Comparison of ENCODE assay signal across 10 mouse cellular contexts in genomic region chr9:43934012-43934690, GRCm38 (mm10).
DNase-seq lines count a peak whose midpoint lies in the region; ATAC-seq and TF ChIP-seq lines count a peak whose summit lies in the region.
"Had no signal": no experiment of that assay in that cellular context is flagged by ENCODE, and none has a peak within 500 bp of the region (broad histone marks: within the 10 kb centered on the region; RNA-seq: fewer than 3 reads in every experiment).

No protein-coding gene starts in this region.

- peak overlapping the region; percentile 69 for H3K27ac ChIP-seq in forebrain, embryonic 12.5 days
- H3K27ac ChIP-seq in hindbrain, postnatal 0 days: no peak overlapping the region
- H3K27ac ChIP-seq: heart, embryonic 10.5 days had no signal

- WGBS in forebrain, embryonic 12.5 days: 19% methylated on average over 18 of the region's 18 CpGs
- 14% methylated on average over 18 of the region's 18 CpGs for WGBS in hindbrain, postnatal 0 days

- peak overlapping the region; percentile 19 for H3K4me2 ChIP-seq in forebrain, embryonic 12.5 days
- no peak overlapping the region for H3K4me2 ChIP-seq in hindbrain, postnatal 0 days (ENCODE audit: low read depth, low read length)

- DNase-seq in embryo, embryonic 9.5 days (ENCODE audit: extremely low spot score): peak; percentile 20
- DNase-seq in hindbrain, postnatal 0 days (ENCODE audit: low spot score): peak; percentile 68
- DNase-seq in neural tube, embryonic 10.5 days (ENCODE audit: extremely low spot score, low spot score): peak; percentile 37
- no peak for DNase-seq in adrenal gland, postnatal 25 days
- no peak for DNase-seq in left cerebral cortex, postnatal 36 days (ENCODE audit: low spot score in 2 of 2)
- no peak for DNase-seq in adrenal gland, postnatal 14 days
- DNase-seq: right cerebral cortex, postnatal 4 days had no signal

- no peaks in the 10 kb centered on the region for H3K36me3 ChIP-seq in forebrain, embryonic 12.5 days (replicated peaks)
- H3K36me3 ChIP-seq in hindbrain, postnatal 0 days (ENCODE audit: insufficient read depth, low read length): no peaks in the 10 kb centered on the region
- H3K36me3 ChIP-seq: heart, embryonic 10.5 days had no signal

- no peak for TF ChIP-seq CTCF in hindbrain, postnatal 0 days (IDR thresholded peaks at IDR 0.05; ENCODE audit: low read depth)

- no peak overlapping the region for H3K9ac ChIP-seq in forebrain, embryonic 12.5 days
- H3K9ac ChIP-seq in hindbrain, postnatal 0 days (replicated peaks; ENCODE audit: low read length): no peak overlapping the region

- peak; percentile 59 for ATAC-seq in forebrain, embryonic 12.5 days (ENCODE audit: low FRiP score)
- ATAC-seq in hindbrain, postnatal 0 days: peak; percentile 55
- no peak for ATAC-seq in activated CD4-positive, CD25-positive, alpha-beta regulatory T cell, adult 4 months

- no peak overlapping the region for H3K4me3 ChIP-seq in forebrain, embryonic 12.5 days (replicated peaks)
- no peak overlapping the region for H3K4me3 ChIP-seq in hindbrain, postnatal 0 days (ENCODE audit: low read length)
- H3K4me3 ChIP-seq: heart, embryonic 10.5 days had no signal

- peaks cover 51% of the 10 kb centered on the region for H3K4me1 ChIP-seq in forebrain, embryonic 12.5 days
- peaks cover 13% of the 10 kb centered on the region for H3K4me1 ChIP-seq in hindbrain, postnatal 0 days (ENCODE audit: insufficient read depth, low read length)
- H3K4me1 ChIP-seq: heart, embryonic 10.5 days had no signal

- H3K27me3 ChIP-seq in forebrain, embryonic 12.5 days: peaks cover 66% of the 10 kb centered on the region
- H3K27me3 ChIP-seq in hindbrain, postnatal 0 days (ENCODE audit: insufficient read depth, low read length): peaks cover 12% of the 10 kb centered on the region; the same call in 1 of the 2 replicates

- H3K9me3 ChIP-seq in forebrain, embryonic 12.5 days: no peaks in the 10 kb centered on the region
- no peaks in the 10 kb centered on the region for H3K9me3 ChIP-seq in hindbrain, postnatal 0 days (ENCODE audit: low read length)
- H3K9me3 ChIP-seq: heart, embryonic 10.5 days had no signal

- intact Hi-C loops in left cerebral cortex, postnatal 36 days (cut with DNase I): no loop called here

Comparison
In these comparisons a context has a peak if more than half of its experiments do, and no peak if none do; other contexts are left out.
1. DNase-seq: peak in embryo, embryonic 9.5 days (single experiment), hindbrain, postnatal 0 days (single experiment) and neural tube, embryonic 10.5 days (single experiment); none in adrenal gland, postnatal 25 days (single experiment), left cerebral cortex, postnatal 36 days (0 of 2) and adrenal gland, postnatal 14 days (single experiment).